Mouse (Mus musculus): ENCODE data around the gene Trmt112. TPM values are rescaled to one million over a fixed set of nuclear protein-coding genes. Genes with fewer than 3 reads are reported as not detected.

Gene Trmt112
- polyA plus RNA-seq, 1 experiment from 2014 or later: 128 TPM

DNA sequence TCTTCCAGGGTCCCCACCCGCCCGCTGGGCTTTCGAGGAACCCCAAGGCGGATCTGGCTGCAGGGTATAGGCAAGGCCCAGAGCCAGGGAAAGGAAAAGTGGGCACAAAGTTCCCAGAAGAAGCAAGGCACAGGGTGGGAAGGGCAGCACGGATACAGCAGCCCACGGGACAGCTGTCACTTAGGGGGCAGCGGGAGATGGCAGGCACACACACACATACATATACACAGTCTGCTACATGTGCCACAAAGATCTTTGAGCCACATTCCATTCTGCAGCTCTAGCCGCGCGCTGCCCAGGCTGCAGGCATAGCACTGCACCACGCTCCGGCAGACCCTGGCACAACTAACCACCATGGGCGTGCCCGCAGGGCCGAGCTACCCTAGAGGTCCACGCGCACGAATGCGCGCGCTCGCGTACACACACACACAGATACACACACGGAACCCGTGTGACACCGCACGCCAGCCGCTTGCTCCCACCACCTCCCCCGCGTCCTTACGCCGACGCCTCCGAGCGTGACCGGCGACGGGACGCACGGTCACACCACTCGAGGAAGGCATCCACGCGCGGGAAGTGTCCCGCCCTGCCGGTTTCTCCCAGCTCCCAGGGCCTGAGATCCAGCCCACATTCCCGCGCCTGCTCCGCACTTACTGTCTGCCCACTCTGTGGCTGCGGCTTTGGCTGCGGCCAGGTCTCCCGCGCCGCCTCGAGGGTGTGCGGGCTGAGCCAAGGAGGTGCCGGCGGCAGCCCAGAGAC, 24.1 kb downstream of the Trmt112 start:
- Histone ChIP-seq H3K27me3 (peaks cover 78% of the 10 kb centered on the region), H3K36me3 (no peaks in the 10 kb centered on the region), H3K4me3 (peak overlapping the region; percentile 32), H3K4me2 (replicated peaks) (peak overlapping the region; percentile 54), H3K4me1 (peaks cover 17% of the 10 kb centered on the region), H3K9ac (peak overlapping the region; percentile 56), H3K9me3 (replicated peaks) (no peaks in the 10 kb centered on the region), H3K27ac (no peak overlapping the region)
- 6% methylated on average over 56 of the region's 58 CpGs for WGBS
- ATAC-seq (ENCODE audit: low FRiP score): peak; percentile 49

- no peaks in the 10 kb centered on the region for H3K36me3 ChIP-seq
- peak; percentile 10; the same call in 1 of the 2 replicates for ATAC-seq (ENCODE audit: low FRiP score)
- peak within 1 kb of the TSS; percentile 54 for H3K4me2 ChIP-seq (replicated peaks)
- peaks cover 23% of the 10 kb centered on the region for H3K4me1 ChIP-seq
- no peaks in the 10 kb centered on the region for H3K9me3 ChIP-seq (replicated peaks)
- peak within 1 kb of the TSS; percentile 32 for H3K4me3 ChIP-seq
- WGBS: 8% methylated on average over 23 of the region's 23 CpGs
- H3K27me3 ChIP-seq: peaks cover 70% of the 10 kb centered on the region
- peak within 1 kb of the TSS; percentile 56 for H3K9ac ChIP-seq
- no peak within 1 kb of the TSS for H3K27ac ChIP-seq
Measured at GRCm38 (mm10) chr19:6934195-6934977, 24.9 kb downstream of the Trmt112 start, which contains the start of gene Kcnk4. Kcnk4 (minus strand) TSS chr19:6934515.

DNA sequence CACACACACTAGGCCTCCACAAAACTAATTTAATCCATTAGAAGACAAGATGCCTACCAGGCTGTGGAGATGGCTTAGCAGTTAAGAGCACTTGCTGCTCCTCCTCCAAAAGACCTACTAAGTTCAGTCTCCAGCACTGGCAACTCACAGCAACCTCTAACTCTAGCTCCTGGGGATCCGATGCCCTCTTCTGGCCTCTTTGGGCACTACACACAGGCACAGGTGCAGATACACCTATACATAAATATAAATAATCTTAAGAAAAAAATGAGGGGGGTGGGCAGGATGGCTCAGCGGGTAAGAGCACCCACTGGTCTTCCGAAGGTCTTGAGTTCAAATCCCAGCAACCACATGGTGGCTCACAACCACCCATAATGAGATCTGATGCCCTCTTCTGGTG, 26.8 kb downstream of the Trmt112 start:
- 19% methylated on average over 3 of the region's 3 CpGs for WGBS
- H3K27me3 ChIP-seq: peaks cover 54% of the 10 kb centered on the region
- H3K27ac ChIP-seq: no peak overlapping the region
- peaks cover 40% of the 10 kb centered on the region for H3K4me1 ChIP-seq
- no peak overlapping the region for H3K4me2 ChIP-seq (replicated peaks)
- no peak overlapping the region for H3K9ac ChIP-seq
- H3K9me3 ChIP-seq (replicated peaks): no peaks in the 10 kb centered on the region
- ATAC-seq (ENCODE audit: low FRiP score): no peak
- no peaks in the 10 kb centered on the region for H3K36me3 ChIP-seq
- no peak overlapping the region for H3K4me3 ChIP-seq

GRCm38 (mm10) chr19:6937541-6938465, 28.3 kb downstream of the Trmt112 start:
- WGBS: 77% methylated on average over 16 of the region's 16 CpGs
- Histone ChIP-seq H3K27ac (no peak overlapping the region), H3K27me3 (peaks cover 39% of the 10 kb centered on the region), H3K9ac (no peak overlapping the region), H3K4me1 (peaks cover 43% of the 10 kb centered on the region), H3K9me3 (replicated peaks) (no peaks in the 10 kb centered on the region), H3K36me3 (no peaks in the 10 kb centered on the region), H3K4me2 (replicated peaks) (no peak overlapping the region), H3K4me3 (no peak overlapping the region)
- ATAC-seq (ENCODE audit: low FRiP score): no peak

- 86% methylated on average over 20 of the region's 20 CpGs for WGBS
- H3K4me3 ChIP-seq: no peak overlapping the region
- H3K4me1 ChIP-seq: peaks cover 35% of the 10 kb centered on the region
Measured at GRCm38 (mm10) chr19:6939106-6940002, 29.9 kb downstream of the Trmt112 start.

DNA sequence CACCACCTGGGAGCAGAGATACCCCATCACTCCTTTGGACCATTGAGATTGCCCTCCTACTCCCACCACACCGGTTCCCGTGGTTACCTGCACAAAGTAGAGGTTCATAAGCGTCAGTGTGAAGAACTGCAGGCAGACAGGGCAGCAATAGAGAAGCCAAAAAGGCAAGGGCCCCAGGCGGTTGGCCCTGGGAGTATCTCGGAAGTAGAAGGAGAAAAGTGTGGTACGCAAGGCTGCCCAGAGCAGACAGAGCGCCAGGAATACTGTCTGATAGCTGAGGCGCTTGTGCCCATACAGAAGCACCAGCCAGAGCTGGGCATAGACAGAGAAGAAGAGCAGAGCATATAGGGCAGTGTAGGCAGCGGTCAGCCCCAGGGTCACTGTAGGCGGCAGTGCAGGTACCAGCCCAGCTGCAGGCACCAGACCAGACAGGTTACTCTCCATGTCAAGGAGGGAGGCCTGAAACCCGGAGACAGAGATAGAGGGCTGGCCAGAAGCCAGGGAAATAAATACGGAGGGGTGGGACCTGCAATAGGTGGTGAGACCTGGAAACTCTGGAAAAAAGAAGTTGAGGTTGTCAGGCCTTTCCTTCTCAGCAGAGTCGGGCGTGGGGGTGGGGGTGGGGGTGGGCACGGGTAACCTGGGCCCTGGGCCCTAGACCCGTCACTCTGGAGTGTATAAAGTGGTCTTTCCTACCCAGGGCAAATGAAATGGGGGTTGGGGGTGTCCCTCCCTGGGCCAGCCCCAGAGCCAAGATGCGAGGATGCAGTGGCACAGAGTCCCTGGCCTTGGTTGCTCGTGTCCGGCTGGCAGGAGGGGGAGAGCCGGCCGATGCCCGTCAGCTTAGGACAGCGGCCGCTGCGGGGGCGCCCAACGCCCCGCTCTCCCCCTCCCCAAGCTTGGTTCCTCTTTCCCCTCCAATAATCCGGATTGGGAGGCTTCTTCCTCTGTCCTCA, 31.2 kb downstream of the Trmt112 start:
- Histone ChIP-seq H3K36me3 (no peaks in the 10 kb centered on the region), H3K4me1 (peaks cover 33% of the 10 kb centered on the region), H3K4me3 (peak overlapping the region; percentile 85), H3K4me2 (replicated peaks) (peak overlapping the region; percentile 99), H3K9me3 (replicated peaks) (no peaks in the 10 kb centered on the region), H3K27me3 (peaks cover 11% of the 10 kb centered on the region), H3K9ac (peak overlapping the region; percentile 90), H3K27ac (peak overlapping the region; percentile 94)
- WGBS: 22% methylated on average over 29 of the region's 29 CpGs
- peak; percentile 42 for ATAC-seq (ENCODE audit: low FRiP score)

More at GRCm38 (mm10) chr19:6939106-6940002, 29.9 kb downstream of the Trmt112 start:
- H3K27ac ChIP-seq: no peak overlapping the region
- H3K36me3 ChIP-seq: no peaks in the 10 kb centered on the region
- no peak for ATAC-seq (ENCODE audit: low FRiP score)
- peak overlapping the region; percentile 38 for H3K9ac ChIP-seq
- H3K9me3 ChIP-seq (replicated peaks): no peaks in the 10 kb centered on the region
- peak overlapping the region; percentile 99 for H3K4me2 ChIP-seq (replicated peaks)
- H3K27me3 ChIP-seq: peaks cover 24% of the 10 kb centered on the region

DNA sequence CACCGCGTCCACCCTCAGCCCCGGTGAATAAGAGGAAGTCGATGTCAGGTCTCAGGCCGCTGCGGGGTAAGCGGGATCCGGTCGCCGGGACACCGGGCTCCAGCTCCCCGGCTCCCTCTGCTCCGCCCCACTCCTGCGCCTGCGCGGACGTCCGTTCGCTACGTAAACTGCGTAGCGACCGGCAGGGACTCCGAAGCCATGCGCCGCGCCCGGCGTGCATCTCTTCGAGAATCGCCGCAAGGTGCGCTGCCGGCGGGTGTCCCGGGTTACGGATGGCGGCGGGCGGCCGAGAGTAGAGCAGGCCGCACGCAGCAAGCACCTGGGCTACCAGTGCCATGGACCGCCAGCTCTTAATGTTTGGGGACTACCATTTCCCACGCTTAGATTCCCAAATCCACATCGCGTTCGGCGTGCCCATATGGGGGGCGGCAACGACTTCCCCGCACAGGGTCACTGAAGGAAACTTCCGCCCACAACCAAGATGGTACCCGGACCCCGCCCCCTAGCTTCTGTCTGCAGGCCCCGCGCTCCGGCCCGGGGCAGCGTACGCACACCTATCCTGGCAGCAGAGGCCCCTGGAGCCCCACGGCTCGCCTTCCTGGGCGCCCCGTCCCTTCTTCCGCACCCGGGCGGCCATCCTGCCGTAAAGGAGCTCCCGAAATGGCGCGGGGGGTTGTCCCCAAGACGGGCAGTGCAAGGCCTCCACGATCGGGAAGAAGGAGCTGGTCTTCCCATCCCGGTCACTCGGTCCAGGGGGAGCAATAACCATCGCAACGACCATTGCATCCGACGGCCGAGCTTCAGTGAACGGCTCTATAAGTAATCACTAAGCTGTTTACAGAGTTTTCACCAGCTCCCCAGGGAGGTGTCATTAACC, 32.1 kb downstream of the Trmt112 start, which contains the start of gene Bad:
Gene Bad, plus strand, starts transcription at position 490 of the 877 bp plus-strand sequence.
- Histone ChIP-seq H3K36me3 (no peaks in the 10 kb centered on the region), H3K9ac (peak within 1 kb of the TSS; percentile 90), H3K9me3 (replicated peaks) (no peaks in the 10 kb centered on the region), H3K27me3 (peaks cover 2% of the 10 kb centered on the region), H3K4me3 (peak within 1 kb of the TSS; percentile 85), H3K4me2 (replicated peaks) (peak within 1 kb of the TSS; percentile 99), H3K4me1 (peaks cover 33% of the 10 kb centered on the region), H3K27ac (peak within 1 kb of the TSS; percentile 94)
- peak; percentile 84 for ATAC-seq (ENCODE audit: low FRiP score)
- WGBS: under 1% methylated on average over 83 of the region's 83 CpGs

- H3K27ac ChIP-seq: peak within 1 kb of the TSS; percentile 94
Measured at GRCm38 (mm10) chr19:6942249-6942691, 32.8 kb downstream of the Trmt112 start, which contains the start of gene Gpr137. Gpr137 (minus strand) TSS chr19:6942480.

DNA sequence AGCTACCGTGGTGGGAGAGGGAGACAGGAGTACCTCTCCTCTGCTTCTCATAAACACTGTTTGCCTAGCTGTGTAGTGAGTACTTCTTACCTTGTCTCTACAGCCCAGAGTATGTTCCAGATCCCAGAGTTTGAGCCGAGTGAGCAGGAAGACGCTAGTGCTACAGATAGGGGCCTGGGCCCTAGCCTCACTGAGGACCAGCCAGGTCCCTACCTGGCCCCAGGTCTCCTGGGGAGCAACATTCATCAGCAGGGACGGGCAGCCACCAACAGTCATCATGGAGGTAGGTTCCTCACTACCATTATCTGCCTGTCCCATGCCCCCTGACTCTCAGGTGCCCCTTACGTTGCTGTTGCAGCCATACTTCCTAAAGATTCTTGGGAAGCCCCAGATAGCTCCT, 33.3 kb downstream of the Trmt112 start:
- H3K9ac ChIP-seq: peak overlapping the region; percentile 90
- 30% methylated on average over 5 of the region's 5 CpGs for WGBS
- peaks cover 2% of the 10 kb centered on the region; the same call in 1 of the 2 replicates for H3K27me3 ChIP-seq
- H3K4me3 ChIP-seq: peak overlapping the region; percentile 85
- no peak for ATAC-seq (ENCODE audit: low FRiP score)
- no peaks in the 10 kb centered on the region for H3K9me3 ChIP-seq (replicated peaks)
- peak overlapping the region; percentile 94 for H3K27ac ChIP-seq
- no peaks in the 10 kb centered on the region for H3K36me3 ChIP-seq
- H3K4me1 ChIP-seq: peaks cover 33% of the 10 kb centered on the region
- peak overlapping the region; percentile 99 for H3K4me2 ChIP-seq (replicated peaks)

More at GRCm38 (mm10) chr19:6942249-6942691, 32.8 kb downstream of the Trmt112 start, which contains the start of gene Gpr137:
- peak; percentile 84 for ATAC-seq (ENCODE audit: low FRiP score)
- Histone ChIP-seq H3K9ac (peak within 1 kb of the TSS; percentile 90), H3K9me3 (replicated peaks) (no peaks in the 10 kb centered on the region), H3K4me3 (peak within 1 kb of the TSS; percentile 85), H3K4me2 (replicated peaks) (peak within 1 kb of the TSS; percentile 99), H3K36me3 (no peaks in the 10 kb centered on the region), H3K4me1 (peaks cover 33% of the 10 kb centered on the region), H3K27me3 (peaks cover 2% of the 10 kb centered on the region; the same call in 1 of the 2 replicates)
- whole genome bisulfite sequencing: under 1% methylated on average over 27 of the region's 27 CpGs

All from hindbrain, embryonic 12.5 days (tissue).